Mouse (Mus musculus) cerebellum, postnatal 10 days (tissue): ENCODE data around the gene Gm14226.
"Not testable (repeated sequence)": the region's sequence is repeated elsewhere in the genome, so short reads cannot be mapped to it uniquely, and the experiment has no call there.

ENCODE experiments used
- DNase-seq, 2 experiments: peaks; one replicate each; pipeline ENCODE4 v3.0.0; 2021; ENCODE audit warnings: mixed read lengths in 2 of 2

Gm14226 gene

GRCm38 (mm10) chr2:155018251-155018755, at the start of gene Gm14226:
TSS of gene Gm14226 (plus strand) at chr2:155018266.
- not testable (repeated sequence) for DNase-seq

GRCm38 (mm10) chr2:154969740-154970397, 48.2 kb upstream of the Gm14226 start:
- peak; percentile 69 to 73 for DNase-seq

- DNase-seq, result no peak
Observed at GRCm38 (mm10) chr2:154971919-154972692, 46.0 kb upstream of the Gm14226 start.

DNA sequence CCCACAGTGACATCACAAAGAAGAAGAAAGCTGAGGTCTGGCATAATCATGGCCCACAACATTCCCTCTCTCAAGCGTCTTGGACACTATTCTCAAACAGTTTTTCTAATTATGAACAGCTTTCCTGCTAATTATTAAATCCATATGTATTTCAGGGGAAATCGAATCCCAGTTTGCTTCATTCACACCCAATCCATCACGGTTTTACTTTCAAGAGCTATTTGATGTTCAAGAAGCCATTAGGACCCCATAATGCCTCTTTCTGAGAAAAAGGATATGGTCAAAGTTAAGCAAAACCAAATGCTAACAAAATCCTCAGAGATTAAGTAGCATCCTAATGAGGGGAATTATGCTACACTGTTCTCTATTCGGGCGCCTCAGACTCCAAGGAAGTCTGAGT, 45.1 kb upstream of the Gm14226 start:
- no peak for DNase-seq

GRCm38 (mm10) chr2:154986609-154987008, 31.5 kb upstream of the Gm14226 start:
- no peak for DNase-seq

GRCm38 (mm10) chr2:154991411-154991810, 26.7 kb upstream of the Gm14226 start:
- DNase-seq, result no peak

GRCm38 (mm10) chr2:154992083-154992482, 26.0 kb upstream of the Gm14226 start:
- DNase-seq, result no peak

- DNase-seq, result no peak
Observed at GRCm38 (mm10) chr2:155005491-155005890, 12.6 kb upstream of the Gm14226 start.

GRCm38 (mm10) chr2:155011086-155011656, 6.9 kb upstream of the Gm14226 start:
- peak in 1 of 2 experiments; percentile 5 for DNase-seq

- DNase-seq, result peak; percentile 55 to 63
Observed at GRCm38 (mm10) chr2:155012991-155013390, 5.1 kb upstream of the Gm14226 start.

- DNase-seq, result not testable (repeated sequence)
Observed at GRCm38 (mm10) chr2:155016751-155017150, 1.3 kb upstream of the Gm14226 start.

GRCm38 (mm10) chr2:155018762-155019641, 936 bp downstream of the Gm14226 start:
- DNase-seq, result peak; percentile 79 to 85

- DNase-seq, result peak; percentile 96 to 97
Observed at GRCm38 (mm10) chr2:155019673-155020072, 1.6 kb downstream of the Gm14226 start.

DNA sequence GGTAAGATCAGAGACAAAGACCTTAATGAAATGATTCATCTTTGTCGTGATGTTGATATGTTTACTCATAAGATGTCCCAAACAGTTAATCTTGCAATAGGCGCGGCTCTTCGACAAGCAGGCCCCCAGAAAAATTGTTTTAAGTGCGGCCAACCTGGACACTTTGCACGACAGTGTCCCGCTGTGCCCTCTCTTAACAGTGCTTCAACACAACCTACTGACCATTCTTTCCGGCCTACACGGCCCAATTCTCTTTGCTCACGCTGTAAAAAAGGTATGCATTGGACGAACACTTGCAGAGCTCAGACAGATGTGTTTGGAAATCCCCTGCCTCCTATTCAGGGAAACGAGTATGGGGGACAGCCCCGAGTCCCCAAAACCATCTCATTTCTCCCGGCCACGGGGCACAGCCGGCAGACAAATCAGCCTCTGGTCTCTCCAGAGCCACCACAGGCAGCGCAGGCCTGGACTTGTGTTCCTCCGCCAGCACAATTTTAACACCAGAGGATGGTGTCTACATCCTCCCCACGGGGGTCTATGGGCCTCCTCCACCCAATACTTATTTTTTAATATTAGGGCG, 2.3 kb downstream of the Gm14226 start:
- DNase-seq, result peak; percentile 13 to 26

DNA sequence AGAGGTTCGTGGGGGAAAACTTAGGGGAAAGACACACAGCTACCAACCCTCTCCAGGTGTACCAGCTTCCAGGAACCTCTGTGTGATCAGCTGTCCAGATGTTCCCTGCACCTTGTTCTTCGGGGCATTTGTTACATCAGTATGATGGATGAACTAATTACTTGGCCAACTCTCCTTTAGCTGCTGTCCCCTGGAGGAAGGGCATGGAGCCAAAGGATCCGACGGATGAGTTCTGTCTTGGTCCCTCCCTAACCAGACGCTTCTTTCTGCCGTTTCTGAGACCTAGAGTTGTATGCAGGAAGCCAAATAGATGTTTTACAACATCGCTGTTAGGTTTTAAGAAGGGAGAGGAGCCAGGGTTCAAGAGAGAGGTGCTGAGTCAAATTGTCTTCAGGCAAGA, 12.8 kb downstream of the Gm14226 start:
- peak; percentile 60 to 71 for DNase-seq

- no peak for DNase-seq
Observed at GRCm38 (mm10) chr2:155032938-155033710, 15.1 kb downstream of the Gm14226 start.

- DNase-seq, result no peak
Observed at GRCm38 (mm10) chr2:155039956-155040355, 21.9 kb downstream of the Gm14226 start.

- DNase-seq, result no peak
Observed at GRCm38 (mm10) chr2:155044542-155044941, 26.5 kb downstream of the Gm14226 start.

GRCm38 (mm10) chr2:155045075-155045474, 27.0 kb downstream of the Gm14226 start:
- DNase-seq, result no peak

- no peak for DNase-seq
Observed at GRCm38 (mm10) chr2:155046803-155047202, 28.7 kb downstream of the Gm14226 start.

- DNase-seq, result no peak
Observed at GRCm38 (mm10) chr2:155047452-155048178, 29.5 kb downstream of the Gm14226 start.
